Mouse (Mus musculus) heart, embryonic 11.5 days (tissue): ENCODE results near the gene Macrod2. TPM values are rescaled to one million over a fixed set of nuclear protein-coding genes. Genes with fewer than 3 reads are reported as not detected.
A peak's percentile ranks its signal among the peaks of the same experiment; 100 is the strongest.

Source experiments
- ATAC-seq: fragments of 200-750 bp; cut with Nextera tagmentation; replicated peaks from 2 replicates; pipeline ENCODE4 v1.8.0; 2017; ENCODE audit warnings: moderate library complexity; ENCODE audit not compliant: insufficient number of reproducible peaks, low FRiP score, low TSS enrichment
- H3K27ac ChIP-seq: fragments of 300-500 bp; sonication (generic); 2 replicates; pipeline ENCODE4 v1.5.1; 2014; ENCODE audit warnings: mild to moderate bottlenecking, low read depth, low read length
- H3K27me3 ChIP-seq: fragments of 300-500 bp; sonication (generic); 2 replicates; pipeline ENCODE4 v1.6.1; 2014; ENCODE audit warnings: mild to moderate bottlenecking, low read length, mixed read lengths; ENCODE audit not compliant: control insufficient read depth, insufficient read depth
- H3K36me3 ChIP-seq: fragments of 300-500 bp; sonication (generic); 2 replicates; pipeline ENCODE4 v1.6.1; 2014; ENCODE audit warnings: mild to moderate bottlenecking, low read length, moderate library complexity, mixed read lengths; ENCODE audit not compliant: control insufficient read depth, insufficient read depth
- H3K4me1 ChIP-seq: fragments of 300-500 bp; sonication (generic); 2 replicates; pipeline ENCODE4 v1.6.1; 2014; ENCODE audit warnings: low read length; ENCODE audit not compliant: control insufficient read depth, insufficient read depth
- H3K4me2 ChIP-seq: fragments of 300-500 bp; sonication (generic); 2 replicates; pipeline ENCODE4 v1.6.1; 2014; ENCODE audit warnings: mild to moderate bottlenecking, moderate library complexity
- H3K4me3 ChIP-seq: fragments of 300-500 bp; sonication (generic); 2 replicates; pipeline ENCODE4 v1.5.1; 2014; ENCODE audit warnings: low read depth, low read length
- H3K9ac ChIP-seq: fragments of 300-500 bp; sonication (generic); 2 replicates; pipeline ENCODE4 v1.6.1; 2014; ENCODE audit warnings: mild to moderate bottlenecking, low read depth, low read length, moderate library complexity
- H3K9me3 ChIP-seq: fragments of 300-500 bp; sonication (generic); replicated peaks from 2 replicates; pipeline ENCODE4 v1.6.1; 2016; ENCODE audit warnings: low read length; ENCODE audit not compliant: control insufficient read depth
- WGBS: fragments of 180-500 bp; shearing (Covaris S2); extraction: QIAGEN DNeasy Blood & Tissue Kit; methylation state at CpG from one replicate; pipeline ENCODE4 v1.1.7; 2014; ENCODE audit not compliant: insufficient replicate concordance; 5-methylcytosine and 5-hydroxymethylcytosine counted together
- polyA plus RNA-seq: library from polyadenylated mRNA; unstranded; fragments of >200 nt; fragmentation: Nextera tagmentation; extraction: Ambion mirVana; gene quantifications from 2 replicates; pipeline ENCODE4 v1.2.1, GENCODE M21; 2014

The Macrod2 gene
- polyA plus RNA-seq, 1 experiment from 2014 or later, result 20.5 TPM

- Histone ChIP-seq H3K27me3 (no peaks in the 10 kb centered on the region), H3K9ac (no peak overlapping the region), H3K4me2 (no peak overlapping the region), H3K4me3 (no peak overlapping the region), H3K9me3 (no peaks in the 10 kb centered on the region), H3K27ac (no peak overlapping the region), H3K4me1 (no peaks in the 10 kb centered on the region), H3K36me3 (no peaks in the 10 kb centered on the region)
- no peak for ATAC-seq
- 86% methylated on average over 2 of the region's 2 CpGs for WGBS
Observed at GRCm38 (mm10) chr2:142344758-142345157, 1949.6 kb downstream of the Macrod2 start.

GRCm38 (mm10) chr2:142349805-142350204, 1954.7 kb downstream of the Macrod2 start:
- Histone ChIP-seq H3K27me3 (no peaks in the 10 kb centered on the region), H3K4me1 (no peaks in the 10 kb centered on the region), H3K9me3 (no peaks in the 10 kb centered on the region), H3K36me3 (no peaks in the 10 kb centered on the region), H3K9ac (no peak overlapping the region), H3K27ac (no peak overlapping the region), H3K4me3 (no peak overlapping the region), H3K4me2 (no peak overlapping the region)
- no peak for ATAC-seq

GRCm38 (mm10) chr2:142362888-142363287, 1967.8 kb downstream of the Macrod2 start:
- WGBS, result 15% methylated on average over 5 of the region's 5 CpGs
- no peak overlapping the region for H3K9ac ChIP-seq
- H3K4me2 ChIP-seq, result no peak overlapping the region
- no peaks in the 10 kb centered on the region for H3K27me3 ChIP-seq
- no peak overlapping the region for H3K27ac ChIP-seq
- no peaks in the 10 kb centered on the region for H3K9me3 ChIP-seq
- H3K4me1 ChIP-seq, result no peaks in the 10 kb centered on the region
- no peak overlapping the region for H3K4me3 ChIP-seq
- no peaks in the 10 kb centered on the region for H3K36me3 ChIP-seq
- no peak for ATAC-seq

- no peak for ATAC-seq
- Histone ChIP-seq H3K4me2 (no peak overlapping the region), H3K27me3 (no peaks in the 10 kb centered on the region), H3K4me3 (no peak overlapping the region), H3K36me3 (no peaks in the 10 kb centered on the region), H3K9me3 (no peaks in the 10 kb centered on the region), H3K9ac (no peak overlapping the region), H3K4me1 (no peaks in the 10 kb centered on the region), H3K27ac (no peak overlapping the region)
- WGBS, result 17% methylated on average over 3 of the region's 3 CpGs
Observed at GRCm38 (mm10) chr2:142373978-142374377, 1978.9 kb downstream of the Macrod2 start.

GRCm38 (mm10) chr2:142380563-142380962, 1985.5 kb downstream of the Macrod2 start:
- Histone ChIP-seq H3K36me3 (no peaks in the 10 kb centered on the region), H3K9me3 (no peaks in the 10 kb centered on the region), H3K9ac (no peak overlapping the region), H3K4me2 (no peak overlapping the region), H3K27me3 (no peaks in the 10 kb centered on the region), H3K4me1 (no peaks in the 10 kb centered on the region), H3K4me3 (no peak overlapping the region), H3K27ac (no peak overlapping the region)
- ATAC-seq, result no peak
- 91% methylated on average over 2 of the region's 2 CpGs for WGBS

GRCm38 (mm10) chr2:142381081-142381579, 1986.0 kb downstream of the Macrod2 start:
- Histone ChIP-seq H3K9ac (no peak overlapping the region), H3K4me1 (no peaks in the 10 kb centered on the region), H3K27me3 (no peaks in the 10 kb centered on the region), H3K4me3 (no peak overlapping the region), H3K9me3 (no peaks in the 10 kb centered on the region), H3K27ac (no peak overlapping the region), H3K36me3 (no peaks in the 10 kb centered on the region), H3K4me2 (no peak overlapping the region)
- ATAC-seq, result no peak
- WGBS, result 80% methylated on average over 2 of the region's 2 CpGs

- Histone ChIP-seq H3K9me3 (no peaks in the 10 kb centered on the region), H3K4me3 (no peak overlapping the region)
- no peak for ATAC-seq
Observed at GRCm38 (mm10) chr2:142393546-142393945, 1998.4 kb downstream of the Macrod2 start.

GRCm38 (mm10) chr2:142399490-142399889, 2004.4 kb downstream of the Macrod2 start:
- ATAC-seq, result peak; percentile 93
- Histone ChIP-seq H3K9me3 (no peaks in the 10 kb centered on the region), H3K9ac (no peak overlapping the region), H3K27me3 (no peaks in the 10 kb centered on the region), H3K4me1 (no peaks in the 10 kb centered on the region; the same call in 1 of the 2 replicates), H3K36me3 (no peaks in the 10 kb centered on the region), H3K27ac (peak overlapping the region; percentile 76), H3K4me2 (no peak overlapping the region), H3K4me3 (no peak overlapping the region)
- WGBS, result 19% methylated on average over 1 of the region's 1 CpGs

More at GRCm38 (mm10) chr2:142393546-142393945, 1998.4 kb downstream of the Macrod2 start:
- Histone ChIP-seq H3K4me1 (no peaks in the 10 kb centered on the region), H3K27me3 (no peaks in the 10 kb centered on the region), H3K4me2 (no peak overlapping the region), H3K36me3 (no peaks in the 10 kb centered on the region), H3K27ac (no peak overlapping the region), H3K9ac (no peak overlapping the region)

GRCm38 (mm10) chr2:142400781-142401180, 2005.7 kb downstream of the Macrod2 start:
- Histone ChIP-seq H3K27me3 (no peaks in the 10 kb centered on the region), H3K4me3 (no peak overlapping the region), H3K27ac (no peak overlapping the region), H3K36me3 (no peaks in the 10 kb centered on the region), H3K4me1 (no peaks in the 10 kb centered on the region; the same call in 1 of the 2 replicates), H3K9ac (no peak overlapping the region), H3K9me3 (no peaks in the 10 kb centered on the region), H3K4me2 (no peak overlapping the region)
- WGBS, result 84% methylated on average over 4 of the region's 4 CpGs
- ATAC-seq, result no peak
